In the genomic region with DNA sequence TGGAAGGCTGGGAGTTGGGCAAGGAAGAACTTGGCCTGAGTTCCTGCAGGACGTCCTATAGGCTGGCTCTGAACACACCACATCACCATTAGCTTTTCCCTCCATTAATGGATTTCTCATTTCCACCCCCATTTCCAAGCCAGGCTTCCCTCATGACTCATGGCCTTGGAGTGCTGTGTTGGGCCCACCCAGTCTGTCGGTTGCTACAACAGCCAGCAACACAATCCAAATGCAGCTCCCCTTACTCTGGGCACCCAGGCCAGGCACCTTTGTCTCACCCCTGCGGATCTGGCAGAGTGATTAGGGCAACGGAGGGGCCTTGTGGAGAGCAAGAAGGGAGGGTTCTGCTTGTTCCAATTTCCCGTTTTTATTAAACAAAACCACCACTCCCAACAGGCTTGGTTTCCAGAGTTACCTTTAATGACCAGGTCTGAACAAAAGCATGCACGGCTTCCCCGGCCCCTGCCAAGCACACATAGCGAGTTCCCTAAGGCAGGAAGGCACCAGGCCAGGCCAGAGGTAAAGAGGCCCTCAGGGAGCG, we compare ENCODE assay signal across 8 mouse cellular contexts. TPM values are rescaled to one million over a fixed set of nuclear protein-coding genes. Genes with fewer than 3 reads are reported as not detected.
DNase-seq lines count a peak whose midpoint lies in the region; ATAC-seq and TF ChIP-seq lines count a peak whose summit lies in the region.

No protein-coding gene starts in this region.

- no peak overlapping the region for H3K9ac ChIP-seq in midbrain, embryonic 11.5 days (ENCODE audit: low read length)
- no peak overlapping the region for H3K9ac ChIP-seq in midbrain, embryonic 13.5 days (replicated peaks)
- H3K9ac ChIP-seq in forebrain, embryonic 16.5 days (replicated peaks; ENCODE audit: low read depth, low read length): no peak overlapping the region

- ATAC-seq in midbrain, embryonic 11.5 days (ENCODE audit: low FRiP score): no peak
- no peak for ATAC-seq in midbrain, embryonic 13.5 days
- ATAC-seq in forebrain, embryonic 16.5 days: no peak
- ATAC-seq in frontal cortex, adult (ENCODE audit: low TSS enrichment): no peak

- no peak for TF ChIP-seq POLR2A in embryonic fibroblast, embryonic 13.5 days (IDR thresholded peaks at IDR 0.05; ENCODE audit: low read depth, low read length)

- DNase-seq in midbrain, embryonic 11.5 days (ENCODE audit: low spot score, missing footprints): peak; percentile 62
- DNase-seq in heart, postnatal 36 days: peak; percentile 67 to 72
- DNase-seq in skeletal muscle tissue, adult 2 months (ENCODE audit: low read depth, low spot score): peak; percentile 75
- no peak for DNase-seq in right cerebral cortex, adult 2 months (ENCODE audit: low spot score in 2 of 2)

- no peaks in the 10 kb centered on the region for H3K36me3 ChIP-seq in midbrain, embryonic 11.5 days (ENCODE audit: control insufficient read depth, insufficient read depth, low read length)
- H3K36me3 ChIP-seq in midbrain, embryonic 13.5 days: no peaks in the 10 kb centered on the region
- no peaks in the 10 kb centered on the region for H3K36me3 ChIP-seq in forebrain, embryonic 16.5 days (ENCODE audit: control insufficient read depth, insufficient read depth)

- H3K4me3 ChIP-seq in midbrain, embryonic 11.5 days (ENCODE audit: low read depth, low read length): no peak overlapping the region
- no peak overlapping the region for H3K4me3 ChIP-seq in midbrain, embryonic 13.5 days (replicated peaks)
- no peak overlapping the region for H3K4me3 ChIP-seq in embryonic fibroblast, embryonic 13.5 days (ENCODE audit: insufficient read depth, low read length)
- no peak overlapping the region for H3K4me3 ChIP-seq in forebrain, embryonic 16.5 days (replicated peaks; ENCODE audit: low read length)

- intact Hi-C loops in heart, postnatal 36 days (cut with DNase I): loop anchor here (1.0 to 10.0 kb wide), 2 partner anchors 18 to 568 kb away; partner anchors contain the start of gene Jup

- no peak for TF ChIP-seq CTCF in embryonic fibroblast, embryonic 13.5 days (IDR thresholded peaks at IDR 0.05; ENCODE audit: borderline replicate concordance, insufficient read depth, low read length)

- whole genome bisulfite sequencing in midbrain, embryonic 11.5 days: 75% methylated on average over 9 of the region's 9 CpGs
- 68% methylated on average over 9 of the region's 9 CpGs for WGBS in midbrain, embryonic 13.5 days
- WGBS in forebrain, embryonic 16.5 days: 42% methylated on average over 9 of the region's 9 CpGs

- H3K27ac ChIP-seq in midbrain, embryonic 11.5 days (ENCODE audit: low read depth, low read length): no peak overlapping the region
- no peak overlapping the region for H3K27ac ChIP-seq in midbrain, embryonic 13.5 days
- peak overlapping the region; percentile 77 for H3K27ac ChIP-seq in embryonic fibroblast, embryonic 13.5 days (ENCODE audit: insufficient read depth, low read length)
- H3K27ac ChIP-seq in forebrain, embryonic 16.5 days (ENCODE audit: low read length): no peak overlapping the region

- H3K4me2 ChIP-seq in midbrain, embryonic 11.5 days: no peak overlapping the region
- H3K4me2 ChIP-seq in midbrain, embryonic 13.5 days (replicated peaks): no peak overlapping the region
- no peak overlapping the region for H3K4me2 ChIP-seq in forebrain, embryonic 16.5 days (ENCODE audit: low read length)

- H3K27me3 ChIP-seq in midbrain, embryonic 11.5 days (ENCODE audit: control insufficient read depth, insufficient read depth, low read length): peaks cover 22% of the 10 kb centered on the region
- H3K27me3 ChIP-seq in midbrain, embryonic 13.5 days: peaks cover 53% of the 10 kb centered on the region
- H3K27me3 ChIP-seq in forebrain, embryonic 16.5 days (replicated peaks; ENCODE audit: control insufficient read depth, insufficient read depth, low read length): peaks cover 31% of the 10 kb centered on the region

- H3K9me3 ChIP-seq in midbrain, embryonic 11.5 days (ENCODE audit: control insufficient read depth, low read length): no peaks in the 10 kb centered on the region
- H3K9me3 ChIP-seq in midbrain, embryonic 13.5 days: no peaks in the 10 kb centered on the region
- no peaks in the 10 kb centered on the region for H3K9me3 ChIP-seq in forebrain, embryonic 16.5 days (ENCODE audit: control insufficient read depth, low read length)

- peaks cover 3% of the 10 kb centered on the region; the same call in 1 of the 2 replicates for H3K4me1 ChIP-seq in midbrain, embryonic 11.5 days (ENCODE audit: control insufficient read depth, insufficient read depth, low read length)
- peaks cover 11% of the 10 kb centered on the region for H3K4me1 ChIP-seq in midbrain, embryonic 13.5 days (replicated peaks)
- peaks cover 34% of the 10 kb centered on the region for H3K4me1 ChIP-seq in embryonic fibroblast, embryonic 13.5 days (ENCODE audit: control insufficient read depth, insufficient read depth, low read length)
- H3K4me1 ChIP-seq in forebrain, embryonic 16.5 days (replicated peaks; ENCODE audit: control insufficient read depth, insufficient read depth, low read length): peaks cover 12% of the 10 kb centered on the region

RNA-seq across cellular contexts. Expression of gene Cavin1, which starts 8.2 kb away (rescaled TPM):
- polyA plus RNA-seq in midbrain, embryonic 11.5 days (2014; fragmentation: Nextera tagmentation; extraction: Ambion mirVana): 12.5 and 14.8 TPM in 2 replicates
- 28.3 and 30.4 TPM in 2 replicates for polyA plus RNA-seq in midbrain, embryonic 13.5 days (2015; fragmentation: Nextera tagmentation; extraction: Ambion mirVana)
- polyA plus RNA-seq in embryonic fibroblast, embryonic 13.5 days (2011; ENCODE audit: insufficient read length, low read depth, missing spikeins): 387 and 486 TPM in 2 replicates
- 100 to 1,000 TPM; 239 to 258 TPM for total RNA-seq in heart, postnatal 36 days (2021)
- polyA plus RNA-seq in forebrain, embryonic 16.5 days (2015; fragmentation: Nextera tagmentation; extraction: Ambion mirVana): 33.6 and 45.4 TPM in 2 replicates

RNA-seq across cellular contexts. Expression of gene Stat3, which starts 23.1 kb away (rescaled TPM):
- polyA plus RNA-seq in midbrain, embryonic 11.5 days (2014; fragmentation: Nextera tagmentation; extraction: Ambion mirVana): 22.8 and 24.0 TPM in 2 replicates
- 28.7 and 34.3 TPM in 2 replicates for polyA plus RNA-seq in midbrain, embryonic 13.5 days (2015; fragmentation: Nextera tagmentation; extraction: Ambion mirVana)
- polyA plus RNA-seq in embryonic fibroblast, embryonic 13.5 days (2011; ENCODE audit: insufficient read length, low read depth, missing spikeins): 122 and 158 TPM in 2 replicates
- 10 to 100 TPM; 93.5 to 93.9 TPM for total RNA-seq in heart, postnatal 36 days (2021)
- polyA plus RNA-seq in forebrain, embryonic 16.5 days (2015; fragmentation: Nextera tagmentation; extraction: Ambion mirVana): 30.6 and 31.5 TPM in 2 replicates

RNA-seq across cellular contexts. Expression of gene Atp6v0a1, which starts 46.8 kb away (rescaled TPM):
- polyA plus RNA-seq in midbrain, embryonic 11.5 days (2014; fragmentation: Nextera tagmentation; extraction: Ambion mirVana): 42.5 and 45.9 TPM in 2 replicates
- 87.6 and 90.8 TPM in 2 replicates for polyA plus RNA-seq in midbrain, embryonic 13.5 days (2015; fragmentation: Nextera tagmentation; extraction: Ambion mirVana)
- polyA plus RNA-seq in embryonic fibroblast, embryonic 13.5 days (2011; ENCODE audit: insufficient read length, low read depth, missing spikeins): 43.7 and 50.7 TPM in 2 replicates
- total RNA-seq in heart, postnatal 36 days (2021): 10 to 100 TPM; 76.8 to 88.5 TPM
- 90.6 and 111 TPM in 2 replicates for polyA plus RNA-seq in forebrain, embryonic 16.5 days (2015; fragmentation: Nextera tagmentation; extraction: Ambion mirVana)

Comparison
In these comparisons a context has a peak if more than half of its experiments do, and no peak if none do; other contexts are left out.
1. DNase-seq: peak in midbrain, embryonic 11.5 days (single experiment), heart, postnatal 36 days (2 of 2) and skeletal muscle tissue, adult 2 months (single experiment); none in right cerebral cortex, adult 2 months (0 of 2).